Mouse (Mus musculus) retina, embryonic 14.5 days (tissue): Measurements from ENCODE around the gene Itpa.

Experiments
- DNase-seq: peaks from one replicate; pipeline ENCODE4 v3.0.0-alpha.2; 2015; ENCODE audit warnings: low spot score

Itpa gene

GRCm38 (mm10) chr2:130728906-130729585, 61.6 kb downstream of the Itpa start:
- DNase-seq = no peak

DNA sequence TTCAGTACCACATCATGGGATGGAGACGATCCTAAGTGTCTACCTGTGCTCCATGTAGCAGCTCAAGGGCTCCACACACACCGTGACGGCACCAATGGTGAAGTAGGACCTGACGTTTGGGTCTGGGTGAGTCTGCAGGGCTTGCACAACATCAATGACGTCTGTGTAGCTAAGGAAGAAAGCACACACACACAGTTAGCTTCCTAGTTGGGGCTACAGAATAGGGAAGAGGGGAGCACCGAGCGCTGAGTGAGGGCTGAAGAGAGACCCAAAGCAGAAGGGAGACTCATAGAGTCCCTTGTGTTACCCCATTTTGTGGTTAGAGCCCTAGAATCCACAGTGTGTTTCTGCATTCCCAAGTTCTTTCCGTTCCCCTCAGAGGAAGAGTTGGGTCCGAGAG, 63.3 kb downstream of the Itpa start:
- no peak for DNase-seq
